Mouse (Mus musculus): ENCODE results near the gene Ackr2. TPM values are rescaled to one million over a fixed set of nuclear protein-coding genes. Genes with fewer than 3 reads are reported as not detected.

Gene Ackr2
- polyA plus RNA-seq (2014; fragmentation: Illumina TruSeq; extraction: RNeasy Lipid Tissue Mini Kit (QIAGEN cat#74804); ENCODE audit: insufficient read depth, low read depth, low replicate concordance): 12.2 TPM

GRCm38 (mm10) chr9:121898245-121898644 is at the start of gene Ackr2:
TSS of gene Ackr2 (plus strand) at chr9:121898355.

GRCm38 (mm10) chr9:121858153-121858488 is 40.0 kb upstream of the Ackr2 start, which contains the start of gene Higd1a:
TSS of gene Higd1a (minus strand) at chr9:121858362.

GRCm38 (mm10) chr9:121916102-121916501 is 17.9 kb downstream of the Ackr2 start, which contains the start of gene Cyp8b1:
TSS of gene Cyp8b1 (minus strand) at chr9:121916305.

GRCm38 (mm10) chr9:121950418-121951113 is 52.4 kb downstream of the Ackr2 start, which contains the start of gene Fam198a:
TSS of gene Fam198a (plus strand) at chr9:121950988.

Other genes with a start within 250 kb of the Ackr2 start
- 3.3 TPM for gene Sec22c, start 192.9 kb upstream of the Ackr2 start, polyA plus RNA-seq (2014; fragmentation: Illumina TruSeq; extraction: RNeasy Lipid Tissue Mini Kit (QIAGEN cat#74804); ENCODE audit: insufficient read depth, low read depth, low replicate concordance)
- gene Ss18l2, start 188.0 kb upstream of the Ackr2 start, polyA plus RNA-seq (2014; fragmentation: Illumina TruSeq; extraction: RNeasy Lipid Tissue Mini Kit (QIAGEN cat#74804); ENCODE audit: insufficient read depth, low read depth, low replicate concordance): 55.8 TPM
- 14.5 TPM for gene Nktr, start 179.2 kb upstream of the Ackr2 start, polyA plus RNA-seq (2014; fragmentation: Illumina TruSeq; extraction: RNeasy Lipid Tissue Mini Kit (QIAGEN cat#74804); ENCODE audit: insufficient read depth, low read depth, low replicate concordance)
- 14.6 TPM for gene Zfp651, start 139.0 kb upstream of the Ackr2 start, polyA plus RNA-seq (2014; fragmentation: Illumina TruSeq; extraction: RNeasy Lipid Tissue Mini Kit (QIAGEN cat#74804); ENCODE audit: insufficient read depth, low read depth, low replicate concordance)
- 0.19 TPM for gene Klhl40, start 120.7 kb upstream of the Ackr2 start, polyA plus RNA-seq (2014; fragmentation: Illumina TruSeq; extraction: RNeasy Lipid Tissue Mini Kit (QIAGEN cat#74804); ENCODE audit: insufficient read depth, low read depth, low replicate concordance)
- 2.0 TPM for gene Hhatl, start 105.8 kb upstream of the Ackr2 start, polyA plus RNA-seq (2014; fragmentation: Illumina TruSeq; extraction: RNeasy Lipid Tissue Mini Kit (QIAGEN cat#74804); ENCODE audit: insufficient read depth, low read depth, low replicate concordance)
- 2.1 TPM for gene Ccdc13, start 58.9 kb upstream of the Ackr2 start, polyA plus RNA-seq (2014; fragmentation: Illumina TruSeq; extraction: RNeasy Lipid Tissue Mini Kit (QIAGEN cat#74804); ENCODE audit: insufficient read depth, low read depth, low replicate concordance)
- gene Higd1a, start 40.0 kb upstream of the Ackr2 start, polyA plus RNA-seq (2014; fragmentation: Illumina TruSeq; extraction: RNeasy Lipid Tissue Mini Kit (QIAGEN cat#74804); ENCODE audit: insufficient read depth, low read depth, low replicate concordance): 78.8 TPM
- 0.27 TPM for gene Cyp8b1, start 17.9 kb downstream of the Ackr2 start, polyA plus RNA-seq (2014; fragmentation: Illumina TruSeq; extraction: RNeasy Lipid Tissue Mini Kit (QIAGEN cat#74804); ENCODE audit: insufficient read depth, low read depth, low replicate concordance)
- gene Fam198a, start 52.6 kb downstream of the Ackr2 start, polyA plus RNA-seq (2014; fragmentation: Illumina TruSeq; extraction: RNeasy Lipid Tissue Mini Kit (QIAGEN cat#74804); ENCODE audit: insufficient read depth, low read depth, low replicate concordance): 2.8 TPM
- 4.9 TPM for gene Pomgnt2, start 98.8 kb downstream of the Ackr2 start, polyA plus RNA-seq (2014; fragmentation: Illumina TruSeq; extraction: RNeasy Lipid Tissue Mini Kit (QIAGEN cat#74804); ENCODE audit: insufficient read depth, low read depth, low replicate concordance)
- 46.6 TPM for gene Snrk, start 218.9 kb downstream of the Ackr2 start, polyA plus RNA-seq (2014; fragmentation: Illumina TruSeq; extraction: RNeasy Lipid Tissue Mini Kit (QIAGEN cat#74804); ENCODE audit: insufficient read depth, low read depth, low replicate concordance)

Measured in lung, adult 10 weeks (tissue).